Mouse (Mus musculus) heart, embryonic 16.5 days (tissue): ENCODE measurements at regions not wholly inside any gene's neighbourhood (a gene's known extent, or its start where the extent isn't known, plus 50 kb on each side); places are given as distances from the start of the nearest gene placed in this dataset.

Source experiments
- ATAC-seq: fragments of 200-750 bp; cut with Nextera tagmentation; replicated peaks from 2 replicates; pipeline ENCODE4 v1.8.0; 2017; ENCODE audit warnings: moderate number of reproducible peaks; ENCODE audit not compliant: insufficient read depth, low FRiP score; ENCODE audit errors: extremely low read depth
- H3K27ac ChIP-seq: fragments of 300-500 bp; sonication (generic); 2 replicates; pipeline ENCODE4 v1.5.1; 2014; ENCODE audit warnings: mild to moderate bottlenecking, low read length, control low read depth, moderate library complexity
- H3K27me3 ChIP-seq: fragments of 300-500 bp; sonication (generic); 2 replicates; pipeline ENCODE4 v1.6.1; 2014; ENCODE audit warnings: low read length, mixed read lengths; ENCODE audit not compliant: control insufficient read depth, insufficient read depth
- H3K36me3 ChIP-seq: fragments of 300-500 bp; sonication (generic); 2 replicates; pipeline ENCODE4 v1.6.1; 2014; ENCODE audit not compliant: control insufficient read depth, insufficient read depth
- H3K4me1 ChIP-seq: fragments of 300-500 bp; sonication (generic); 2 replicates; pipeline ENCODE4 v1.6.1; 2014; ENCODE audit warnings: low read length, mixed read lengths; ENCODE audit not compliant: control insufficient read depth, insufficient read depth
- H3K4me2 ChIP-seq: fragments of 300-500 bp; sonication (generic); 2 replicates; pipeline ENCODE4 v1.6.1; 2014; ENCODE audit warnings: low read depth, mild to moderate bottlenecking, control low read depth, low read length
- H3K4me3 ChIP-seq: fragments of 300-500 bp; sonication (generic); 2 replicates; pipeline ENCODE4 v1.5.1; 2014; ENCODE audit warnings: mild to moderate bottlenecking, control low read depth, low read length
- H3K9ac ChIP-seq: fragments of 300-500 bp; sonication (generic); 2 replicates; pipeline ENCODE4 v1.6.1; 2014; ENCODE audit warnings: low read length, control low read depth
- H3K9me3 ChIP-seq: fragments of 300-500 bp; sonication (generic); replicated peaks from 2 replicates; pipeline ENCODE4 v1.6.1; 2016; ENCODE audit warnings: low read length; ENCODE audit not compliant: control insufficient read depth
- WGBS: fragments of 180-500 bp; shearing (Covaris S2); extraction: QIAGEN DNeasy Blood & Tissue Kit; methylation state at CpG from one replicate; pipeline ENCODE4 v1.1.7; 2014; 5-methylcytosine and 5-hydroxymethylcytosine counted together

DNA sequence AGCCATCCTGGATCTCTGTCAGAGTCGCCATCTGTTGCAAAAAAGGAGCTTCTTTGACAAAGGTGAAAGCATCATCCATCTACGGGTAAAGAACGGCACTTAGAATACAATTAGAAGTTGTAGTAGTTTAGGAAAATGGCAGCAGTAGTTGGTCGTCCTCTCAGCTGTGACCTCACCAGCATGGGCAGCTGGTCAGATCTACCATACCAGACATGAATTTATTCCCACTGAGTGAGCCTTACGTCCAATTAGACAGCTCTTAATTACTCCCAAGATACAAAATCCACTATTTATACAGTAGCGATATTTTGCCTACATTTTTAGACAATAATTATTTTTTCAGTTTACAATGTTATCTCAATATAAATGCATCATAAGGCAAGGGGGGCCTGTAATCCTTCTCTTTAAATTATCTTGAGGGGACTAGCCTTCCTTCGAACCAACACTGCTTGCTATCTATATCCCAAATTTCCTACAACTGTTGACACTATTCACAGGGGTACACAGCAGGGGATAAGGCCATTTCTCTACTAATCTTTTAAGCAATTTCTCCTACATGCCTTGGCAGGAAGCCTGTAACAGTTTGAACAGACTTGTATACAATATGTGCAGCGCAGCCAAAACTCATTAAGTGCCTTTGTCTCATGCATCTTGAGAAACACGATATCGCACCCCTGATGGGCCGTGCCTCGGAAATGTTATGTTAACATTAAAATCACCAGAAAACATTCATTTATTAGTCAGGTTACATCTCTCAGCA lies 131.9 kb upstream of the Samsn1 start:
- Histone ChIP-seq H3K4me2 (no peak overlapping the region), H3K4me3 (no peak overlapping the region), H3K27ac (no peak overlapping the region), H3K27me3 (no peaks in the 10 kb centered on the region), H3K9ac (no peak overlapping the region), H3K36me3 (no peaks in the 10 kb centered on the region), H3K4me1 (no peaks in the 10 kb centered on the region), H3K9me3 (no peaks in the 10 kb centered on the region)
- no peak for ATAC-seq
- WGBS = 73% methylated on average over 12 of the region's 12 CpGs

DNA sequence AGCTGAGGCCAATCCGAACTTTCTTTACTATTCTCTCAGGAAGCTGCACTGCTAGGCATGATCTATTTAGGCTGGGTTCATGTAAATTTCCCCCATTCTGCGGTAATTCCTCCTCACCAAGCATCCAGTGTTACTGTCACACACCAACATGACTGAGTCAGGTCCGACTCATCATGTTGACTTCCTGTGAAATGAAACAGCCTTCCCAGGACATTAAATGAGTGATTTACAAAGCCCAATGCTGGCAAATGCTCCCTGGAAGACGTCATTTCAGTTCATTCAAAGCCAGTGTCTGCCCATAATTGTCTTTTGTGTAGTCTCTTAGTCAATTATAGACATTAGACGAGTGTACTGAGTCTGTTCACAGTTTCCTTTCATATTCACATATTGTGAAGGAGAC lies 127.5 kb upstream of the Samsn1 start:
- no peaks in the 10 kb centered on the region for H3K36me3 ChIP-seq
- H3K4me3 ChIP-seq = no peak overlapping the region
- no peaks in the 10 kb centered on the region for H3K4me1 ChIP-seq
- no peak for ATAC-seq
- WGBS = 68% methylated on average over 5 of the region's 5 CpGs
- no peak overlapping the region for H3K27ac ChIP-seq
- no peak overlapping the region for H3K4me2 ChIP-seq
- H3K9ac ChIP-seq = no peak overlapping the region
- H3K9me3 ChIP-seq = no peaks in the 10 kb centered on the region
- H3K27me3 ChIP-seq = no peaks in the 10 kb centered on the region

DNA sequence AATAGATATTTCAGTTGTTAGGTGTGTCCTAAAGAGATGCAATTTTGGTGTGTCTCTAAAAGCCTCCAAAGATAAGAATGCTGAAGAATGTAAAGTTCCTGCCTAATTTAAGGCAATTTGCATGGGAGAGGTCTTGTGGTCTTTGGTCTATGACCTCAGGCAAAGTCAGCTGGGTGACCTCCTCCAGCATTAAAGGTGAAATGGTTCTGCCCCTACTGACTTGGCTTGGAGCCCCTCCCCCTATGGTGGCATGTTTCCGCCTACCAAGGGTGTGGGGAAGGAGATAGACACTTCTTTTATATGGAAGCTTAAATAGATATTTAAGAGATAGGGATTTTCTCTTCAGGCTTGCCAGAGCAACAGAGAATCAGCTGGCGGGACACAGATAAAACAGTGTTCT lies 111.8 kb upstream of the Samsn1 start:
- 83% methylated on average over 2 of the region's 2 CpGs for WGBS
- ATAC-seq = no peak

DNA sequence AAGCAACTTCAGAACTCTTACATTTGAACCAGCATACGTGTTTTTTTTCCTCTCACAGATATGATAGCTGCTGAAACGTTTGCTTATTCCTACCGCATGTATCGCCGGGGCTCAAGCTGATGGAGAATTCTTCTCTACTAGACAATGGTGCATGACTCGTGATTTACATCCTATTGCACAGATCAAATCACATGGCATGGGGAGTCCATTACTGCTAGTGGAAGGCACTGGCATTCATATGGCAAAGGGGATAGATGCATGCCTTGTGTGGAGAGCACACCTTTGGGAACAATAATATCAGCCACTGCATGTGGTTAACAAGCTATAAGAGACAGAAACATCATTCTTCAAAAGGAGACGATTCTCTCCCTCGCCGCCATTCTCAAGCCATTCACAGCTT lies 108.4 kb upstream of the Samsn1 start:
- no peak overlapping the region for H3K4me2 ChIP-seq
- ATAC-seq = no peak
- WGBS = 78% methylated on average over 9 of the region's 9 CpGs

More for the DNA sequence above, 111.8 kb upstream of the Samsn1 start:
- Histone ChIP-seq H3K36me3 (no peaks in the 10 kb centered on the region), H3K4me3 (no peak overlapping the region), H3K27ac (no peak overlapping the region), H3K4me1 (no peaks in the 10 kb centered on the region), H3K9me3 (no peaks in the 10 kb centered on the region), H3K9ac (no peak overlapping the region), H3K27me3 (no peaks in the 10 kb centered on the region), H3K4me2 (no peak overlapping the region)

DNA sequence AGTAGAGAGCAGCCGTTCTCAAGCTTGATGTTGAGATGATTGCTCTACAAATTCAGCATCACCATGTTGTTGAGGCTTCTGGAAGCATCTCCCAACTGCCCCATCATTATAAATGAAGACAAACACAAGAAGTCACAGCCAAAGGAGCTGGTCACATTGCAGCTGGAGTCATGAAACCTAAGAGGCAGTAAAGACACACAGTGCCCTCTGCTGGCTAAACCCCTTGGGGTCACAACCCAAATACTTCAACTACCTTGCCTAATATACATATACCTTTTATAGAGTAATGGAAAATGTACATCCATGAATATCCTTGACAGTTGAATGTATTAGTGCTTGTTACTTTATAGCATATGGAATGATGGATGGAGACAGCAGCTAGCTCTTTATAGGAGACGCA lies 107.9 kb upstream of the Samsn1 start:
- H3K4me1 ChIP-seq = no peaks in the 10 kb centered on the region
- no peak overlapping the region for H3K27ac ChIP-seq
- H3K4me3 ChIP-seq = no peak overlapping the region
- H3K9ac ChIP-seq = no peak overlapping the region
- no peaks in the 10 kb centered on the region for H3K27me3 ChIP-seq
- 86% methylated on average over 2 of the region's 2 CpGs for WGBS
- H3K9me3 ChIP-seq = no peaks in the 10 kb centered on the region
- no peak overlapping the region for H3K4me2 ChIP-seq
- H3K36me3 ChIP-seq = no peaks in the 10 kb centered on the region
- ATAC-seq = no peak

More for the DNA sequence above, 108.4 kb upstream of the Samsn1 start:
- Histone ChIP-seq H3K4me3 (no peak overlapping the region), H3K27ac (no peak overlapping the region), H3K36me3 (no peaks in the 10 kb centered on the region), H3K27me3 (no peaks in the 10 kb centered on the region), H3K9me3 (no peaks in the 10 kb centered on the region), H3K9ac (no peak overlapping the region), H3K4me1 (no peaks in the 10 kb centered on the region)

DNA sequence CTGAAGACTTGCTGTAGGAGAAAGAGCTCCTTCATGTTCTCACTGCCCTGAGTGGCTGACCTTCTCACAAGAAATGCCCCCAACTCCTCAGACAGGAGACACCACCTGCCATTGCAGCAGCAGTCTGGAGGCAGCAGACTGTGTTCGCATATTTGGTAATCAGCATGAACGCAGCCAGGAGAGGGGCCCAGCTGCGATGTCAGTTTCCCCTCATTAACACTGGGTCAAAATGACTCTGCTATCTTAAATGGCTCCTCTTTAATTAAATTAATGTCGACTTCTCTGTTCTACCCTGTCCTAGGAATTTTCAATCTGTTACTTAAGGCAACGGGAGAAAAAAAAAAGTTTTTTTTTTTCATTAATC lies 100.9 kb upstream of the Samsn1 start:
- H3K36me3 ChIP-seq = no peaks in the 10 kb centered on the region
- H3K4me2 ChIP-seq = no peak overlapping the region
- no peak for ATAC-seq
- no peak overlapping the region for H3K4me3 ChIP-seq
- no peaks in the 10 kb centered on the region for H3K27me3 ChIP-seq
- H3K27ac ChIP-seq = no peak overlapping the region
- 53% methylated on average over 5 of the region's 5 CpGs for WGBS
- no peaks in the 10 kb centered on the region for H3K9me3 ChIP-seq
- no peak overlapping the region for H3K9ac ChIP-seq
- no peaks in the 10 kb centered on the region for H3K4me1 ChIP-seq

DNA sequence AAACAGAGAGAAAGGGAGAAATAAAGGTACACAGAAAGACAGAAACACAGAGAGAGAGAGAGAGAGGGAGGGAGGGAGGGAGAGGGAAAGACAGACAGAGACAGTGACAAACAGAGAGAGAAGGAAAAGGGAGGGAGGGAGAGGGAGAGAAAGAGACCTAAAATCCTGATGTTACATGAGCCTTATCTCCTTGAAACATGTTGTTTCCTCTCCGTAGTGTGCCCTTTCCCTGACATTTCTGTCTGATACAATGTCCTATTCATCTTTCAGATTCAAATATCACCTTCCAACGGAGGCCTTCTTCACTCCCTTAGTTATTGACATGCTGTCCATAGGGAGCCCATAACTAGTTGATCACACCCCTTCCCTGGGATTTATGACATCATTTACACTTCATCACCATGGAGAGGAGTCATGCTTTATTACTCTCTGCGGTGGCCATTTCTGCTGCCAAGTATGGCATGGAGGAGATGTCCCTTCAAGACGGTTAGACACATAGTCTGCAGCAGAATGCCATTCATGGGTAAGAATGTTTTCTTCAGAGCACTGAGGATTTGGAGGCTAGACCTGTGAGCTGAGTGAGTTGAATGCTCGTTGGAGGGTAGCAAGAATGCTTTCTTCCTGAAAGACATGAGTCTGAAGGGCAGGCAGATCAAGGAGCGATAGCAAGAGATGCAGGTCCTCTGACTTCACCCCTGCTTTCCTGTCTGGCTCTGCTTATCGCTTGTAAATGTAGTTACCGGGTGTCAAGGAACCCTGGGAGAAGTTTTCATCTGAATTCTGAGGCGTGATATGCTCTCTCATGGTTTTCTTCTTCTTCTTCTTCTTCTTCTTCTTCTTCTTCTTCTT lies 100.3 kb upstream of the Samsn1 start:
- Histone ChIP-seq H3K4me1 (no peaks in the 10 kb centered on the region), H3K27ac (no peak overlapping the region), H3K4me2 (no peak overlapping the region), H3K9ac (no peak overlapping the region), H3K4me3 (no peak overlapping the region), H3K36me3 (no peaks in the 10 kb centered on the region), H3K9me3 (no peaks in the 10 kb centered on the region), H3K27me3 (no peaks in the 10 kb centered on the region)
- ATAC-seq = no peak
- WGBS = 55% methylated on average over 9 of the region's 9 CpGs

DNA sequence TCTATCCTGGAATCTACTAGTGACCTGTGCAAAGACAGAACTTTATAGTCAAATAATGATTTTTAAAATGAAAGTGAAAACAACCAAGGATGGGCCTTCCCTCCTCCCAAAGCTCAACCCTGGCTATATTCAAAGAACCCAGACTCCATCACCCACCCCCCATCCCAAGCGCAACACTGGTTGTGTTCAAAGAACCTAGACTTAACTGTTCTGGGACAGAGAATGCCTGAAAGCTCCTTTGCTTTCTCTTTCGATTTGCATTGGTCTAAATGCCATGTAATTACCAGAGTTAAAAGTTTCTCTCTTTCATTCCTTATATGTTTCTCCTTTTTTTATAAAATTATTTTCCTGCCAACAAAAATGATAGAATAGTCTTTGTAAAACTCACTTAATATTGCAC lies 98.6 kb upstream of the Samsn1 start:
- Histone ChIP-seq H3K4me1 (no peaks in the 10 kb centered on the region), H3K9ac (no peak overlapping the region), H3K9me3 (no peaks in the 10 kb centered on the region), H3K27me3 (no peaks in the 10 kb centered on the region), H3K4me3 (no peak overlapping the region), H3K4me2 (no peak overlapping the region), H3K36me3 (no peaks in the 10 kb centered on the region), H3K27ac (no peak overlapping the region)
- ATAC-seq = no peak
- WGBS = 94% methylated on average over 2 of the region's 2 CpGs

DNA sequence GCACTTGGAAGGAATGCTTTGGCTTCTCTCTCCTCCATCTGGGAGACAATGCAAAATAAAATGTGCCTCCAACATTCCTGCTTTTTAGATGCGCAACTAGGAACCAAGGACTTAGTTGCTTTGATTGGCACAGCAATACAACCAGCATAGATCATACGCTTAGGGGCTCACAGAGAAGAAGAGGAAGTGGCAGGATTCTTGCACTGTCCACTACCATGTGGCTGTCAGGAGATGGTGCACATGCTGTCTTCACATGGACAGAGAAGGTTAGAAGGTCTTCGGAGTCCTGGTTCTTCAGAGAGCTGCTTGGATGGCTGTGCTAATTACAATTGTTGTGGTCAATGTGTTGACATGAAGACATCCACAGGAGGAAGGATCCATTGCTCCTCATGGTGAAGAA lies 88.3 kb upstream of the Samsn1 start:
- Histone ChIP-seq H3K27ac (no peak overlapping the region), H3K4me1 (no peaks in the 10 kb centered on the region), H3K9me3 (no peaks in the 10 kb centered on the region), H3K4me3 (no peak overlapping the region), H3K36me3 (no peaks in the 10 kb centered on the region), H3K9ac (no peak overlapping the region), H3K4me2 (no peak overlapping the region), H3K27me3 (no peaks in the 10 kb centered on the region)
- WGBS = 86% methylated on average over 3 of the region's 3 CpGs
- no peak for ATAC-seq
